Comparison of ENCODE assay signal across 8 mouse cellular contexts in genomic region chr16:32665851-32666665, GRCm38 (mm10). TPM values are rescaled to one million over a fixed set of nuclear protein-coding genes. Genes with fewer than 3 reads are reported as not detected.
DNase-seq lines count a peak whose midpoint lies in the region; ATAC-seq lines count a peak whose summit lies in the region.

No protein-coding gene starts in this region.

- H3K4me2 ChIP-seq in kidney, embryonic 16.5 days (replicated peaks; ENCODE audit: low read depth, low read length), result no peak overlapping the region

- H3K4me3 ChIP-seq in kidney, embryonic 16.5 days (ENCODE audit: low read length), result no peak overlapping the region
- 0 out of 2 replicates have a peak overlapping the region, but pooled peaks have one; percentile 16 for H3K4me3 ChIP-seq in midbrain, embryonic 10.5 days

- peaks cover 11% of the 10 kb centered on the region; the same call in 1 of the 2 replicates for H3K36me3 ChIP-seq in kidney, embryonic 16.5 days (ENCODE audit: insufficient read depth, low read length)
- H3K36me3 ChIP-seq in midbrain, embryonic 10.5 days, result peaks cover 38% of the 10 kb centered on the region

- DNase-seq in cerebellum, adult 9-11 months, result peak; percentile 52
- no peak for DNase-seq in cerebellum, postnatal 14 days
- peak; percentile 92 for DNase-seq in Muller cell, postnatal 12 days (ENCODE audit: inconsistent ontology term)
- peak; percentile 51 to 61 for DNase-seq in heart, adult 18-20 months
- DNase-seq in midbrain, embryonic 10.5 days (ENCODE audit: low spot score), result peak; percentile 57
- no peak for DNase-seq in right cerebral cortex, postnatal 4 days
- DNase-seq in cerebellum, postnatal 36 days, result no peak

- peaks cover 43% of the 10 kb centered on the region for H3K4me1 ChIP-seq in kidney, embryonic 16.5 days (ENCODE audit: insufficient read depth, low read length)
- peaks cover 70% of the 10 kb centered on the region for H3K4me1 ChIP-seq in midbrain, embryonic 10.5 days

- H3K27ac ChIP-seq in kidney, embryonic 16.5 days (ENCODE audit: low read length), result peak overlapping the region; percentile 79
- H3K27ac ChIP-seq in midbrain, embryonic 10.5 days (replicated peaks), result peak overlapping the region; percentile 80

- ATAC-seq in kidney, embryonic 16.5 days (ENCODE audit: low FRiP score, low TSS enrichment), result peak; percentile 40; the same call in 1 of the 2 replicates

- H3K9me3 ChIP-seq in kidney, embryonic 16.5 days (ENCODE audit: low read length), result no peaks in the 10 kb centered on the region
- no peaks in the 10 kb centered on the region for H3K9me3 ChIP-seq in midbrain, embryonic 10.5 days (replicated peaks)

- 72% methylated on average over 11 of the region's 11 CpGs for WGBS in kidney, embryonic 16.5 days
- WGBS in midbrain, embryonic 10.5 days, result 46% methylated on average over 11 of the region's 11 CpGs

- H3K27me3 ChIP-seq in kidney, embryonic 16.5 days (ENCODE audit: insufficient read depth, low read length), result no peaks in the 10 kb centered on the region
- no peaks in the 10 kb centered on the region for H3K27me3 ChIP-seq in midbrain, embryonic 10.5 days (ENCODE audit: low read depth, poor library complexity, severe bottlenecking)

- H3K9ac ChIP-seq in kidney, embryonic 16.5 days (replicated peaks; ENCODE audit: low read length), result no peak overlapping the region

RNA-seq across cellular contexts. Expression of gene Tnk2, which starts 22.4 kb away (rescaled TPM):
- 10 to 100 TPM; 20.5 to 22.0 TPM for total RNA-seq in heart, adult 18-20 months (2021)
- 10.9 and 11.3 TPM in 2 replicates for polyA plus RNA-seq in kidney, embryonic 16.5 days (2015; fragmentation: Nextera tagmentation; extraction: Ambion mirVana)
- 8.4 and 9.8 TPM in 2 replicates for polyA plus RNA-seq in midbrain, embryonic 10.5 days (2016; fragmentation: Nextera tagmentation; extraction: Ambion mirVana)

RNA-seq across cellular contexts. Expression of gene Tfrc, which starts 57.3 kb away (rescaled TPM):
- total RNA-seq in heart, adult 18-20 months (2021), result 10 to 100 TPM; 27.1 to 57.1 TPM
- polyA plus RNA-seq in kidney, embryonic 16.5 days (2015; fragmentation: Nextera tagmentation; extraction: Ambion mirVana), result 46.5 and 48.5 TPM in 2 replicates
- polyA plus RNA-seq in midbrain, embryonic 10.5 days (2016; fragmentation: Nextera tagmentation; extraction: Ambion mirVana), result 68.7 and 71.9 TPM in 2 replicates

Comparison
In these comparisons a context has a peak if more than half of its experiments do, and no peak if none do; other contexts are left out.
1. DNase-seq: peak in cerebellum, adult 9-11 months (single experiment), Muller cell, postnatal 12 days (single experiment), heart, adult 18-20 months (2 of 2) and midbrain, embryonic 10.5 days (single experiment); none in cerebellum, postnatal 14 days (0 of 2), right cerebral cortex, postnatal 4 days (single experiment) and cerebellum, postnatal 36 days (0 of 2).